8 mouse cellular contexts compared by ENCODE assay signal in the genomic region with DNA sequence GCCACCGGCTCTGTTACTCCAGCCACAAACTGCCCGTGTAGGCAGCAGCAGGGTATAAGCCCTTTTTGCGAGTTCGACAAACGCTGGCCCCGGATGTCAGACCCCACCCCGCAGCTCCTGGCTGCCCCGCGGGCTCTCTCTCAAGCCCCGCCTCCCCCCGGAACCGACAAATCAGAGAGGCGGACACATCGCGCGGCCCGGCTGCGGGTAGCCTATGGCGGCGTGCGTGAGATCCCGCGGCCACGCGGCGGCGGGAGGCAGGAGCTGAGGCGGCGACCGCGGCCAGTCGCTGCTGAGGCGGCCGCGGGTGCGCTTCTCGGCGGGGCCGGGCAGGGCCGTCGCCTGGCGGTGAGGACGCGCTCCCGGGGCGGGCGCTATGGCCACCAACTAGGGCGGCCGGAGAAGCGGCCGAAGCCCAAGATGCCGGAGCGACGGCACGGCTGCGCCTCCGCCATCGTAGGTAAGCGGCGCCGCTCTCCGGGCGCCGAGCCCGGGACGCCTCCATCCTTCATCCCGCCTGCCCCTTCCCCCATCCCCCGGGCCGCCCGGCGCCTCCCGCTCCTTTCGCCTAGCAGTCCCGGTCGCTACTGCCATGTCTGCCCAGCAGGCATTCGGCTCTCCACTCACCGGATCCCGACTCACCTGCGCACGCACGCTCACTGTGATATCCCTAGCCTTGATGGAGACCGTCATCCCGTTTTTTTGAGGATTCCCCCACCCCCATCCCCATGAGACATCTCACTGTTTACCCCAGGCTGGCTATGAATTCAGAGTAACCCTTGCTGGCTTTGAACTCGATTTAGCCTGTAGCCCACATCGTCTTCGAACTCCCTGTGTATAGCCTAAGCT. TPM values are rescaled to one million over a fixed set of nuclear protein-coding genes. Genes with fewer than 3 reads are reported as not detected.
DNase-seq lines count a peak whose midpoint lies in the region; ATAC-seq lines count a peak whose summit lies in the region.

No protein-coding gene starts in this region.

- no peaks in the 10 kb centered on the region for H3K9me3 ChIP-seq in intestine, embryonic 15.5 days

- peak; percentile 97 for DNase-seq in adrenal gland, adult 2 months
- DNase-seq in embryo, embryonic 11 days: peak; percentile 98
- peak; percentile 92 to 94 for DNase-seq in gastrocnemius, postnatal 36 days
- peak; percentile 92 to 95 for DNase-seq in left cerebral cortex, postnatal 14 days (ENCODE audit: low spot score in 2 of 2)
- peak; percentile 95 for DNase-seq in right cerebral cortex, postnatal 14 days
- DNase-seq in urinary bladder, postnatal 36 days (ENCODE audit: low spot score in 2 of 2): peak; percentile 94 to 95

- H3K27me3 ChIP-seq in intestine, embryonic 15.5 days (replicated peaks): no peaks in the 10 kb centered on the region

- peak; percentile 99 for ATAC-seq in intestine, embryonic 15.5 days
- peak; percentile 91 for ATAC-seq in megakaryocyte-erythroid progenitor cell, adult 5-6 weeks (replicated peaks; ENCODE audit: low FRiP score, low TSS enrichment, poor library complexity, severe bottlenecking)

- H3K27ac ChIP-seq in intestine, embryonic 15.5 days: peak overlapping the region; percentile 77

- H3K4me2 ChIP-seq in intestine, embryonic 15.5 days (replicated peaks): peak overlapping the region; percentile 91

- 1% methylated on average over 82 of the region's 86 CpGs for WGBS in intestine, embryonic 15.5 days

- peak overlapping the region; percentile 84 for H3K4me3 ChIP-seq in intestine, embryonic 15.5 days (replicated peaks)

- H3K36me3 ChIP-seq in intestine, embryonic 15.5 days: no peaks in the 10 kb centered on the region

- peaks cover 10% of the 10 kb centered on the region for H3K4me1 ChIP-seq in intestine, embryonic 15.5 days (replicated peaks)

- intact Hi-C loops in gastrocnemius, postnatal 36 days (cut with DNase I): loop anchor here (5.0 kb wide), 1 partner anchor 53 kb away; no protein-coding TSS in a partner anchor
- intact Hi-C loops in left cerebral cortex, postnatal 14 days (cut with DNase I): loop anchor here (5.0 kb wide), 1 partner anchor 63 kb away; a partner anchor contains a TSS

- peak overlapping the region; percentile 84 for H3K9ac ChIP-seq in intestine, embryonic 15.5 days

RNA-seq across cellular contexts. Expression of a gene that starts 6.3 kb away (rescaled TPM):
- 10 to 100 TPM; 27.5 to 66.2 TPM for total RNA-seq in adrenal gland, adult 2 months (2021)
- polyA plus RNA-seq in adrenal gland, adult 2 months (2012; rRNA removed): 39.5 and 42.4 TPM in 2 replicates
- 1 to 10 TPM; 4.0 to 6.0 TPM for total RNA-seq in gastrocnemius, postnatal 36 days (2021)
- polyA plus RNA-seq in intestine, embryonic 15.5 days (2015; fragmentation: Nextera tagmentation; extraction: Ambion mirVana): 53.4 and 59.8 TPM in 2 replicates
- 10 to 100 TPM; 36.1 to 40.8 TPM for total RNA-seq in left cerebral cortex, postnatal 14 days (2021)
- total RNA-seq in megakaryocyte-erythroid progenitor cell, adult 5-6 weeks (2014; fragmentation: Nextera tagmentation): 12.1 and 17.6 TPM in 2 replicates
- 4.8 and 7.9 TPM in 2 replicates for total RNA-seq in megakaryocyte-erythroid progenitor cell, adult 5-6 weeks (2017)

RNA-seq across cellular contexts. Expression of a gene that starts 50.3 kb away (rescaled TPM):
- total RNA-seq in adrenal gland, adult 2 months (2021): 10 to 100 TPM; 33.6 to 43.0 TPM
- 6.6 and 10.2 TPM in 2 replicates for polyA plus RNA-seq in adrenal gland, adult 2 months (2012; rRNA removed)
- total RNA-seq in gastrocnemius, postnatal 36 days (2021): 10 to 100 TPM; 16.0 to 16.4 TPM
- polyA plus RNA-seq in intestine, embryonic 15.5 days (2015; fragmentation: Nextera tagmentation; extraction: Ambion mirVana): 34.1 and 38.7 TPM in 2 replicates
- total RNA-seq in left cerebral cortex, postnatal 14 days (2021): 10 to 100 TPM; 30.1 to 33.7 TPM
- 33.3 and 58.9 TPM in 2 replicates for total RNA-seq in megakaryocyte-erythroid progenitor cell, adult 5-6 weeks (2014; fragmentation: Nextera tagmentation)
- total RNA-seq in megakaryocyte-erythroid progenitor cell, adult 5-6 weeks (2017): 43.5 and 120 TPM in 2 replicates

RNA-seq across cellular contexts. Expression of a gene that starts 50.4 kb away (rescaled TPM):
- total RNA-seq in adrenal gland, adult 2 months (2021): 100 to 1,000 TPM in 1 of 2 experiments, 10 to 100 TPM in 1; 92.5 to 106 TPM
- 74.2 and 115 TPM in 2 replicates for polyA plus RNA-seq in adrenal gland, adult 2 months (2012; rRNA removed)
- total RNA-seq in gastrocnemius, postnatal 36 days (2021): 10 to 100 TPM in 1 of 2 experiments, 1 to 10 TPM in 1; 6.4 to 11.3 TPM
- 51.4 and 65.0 TPM in 2 replicates for polyA plus RNA-seq in intestine, embryonic 15.5 days (2015; fragmentation: Nextera tagmentation; extraction: Ambion mirVana)
- total RNA-seq in left cerebral cortex, postnatal 14 days (2021): 10 to 100 TPM; 14.7 to 19.8 TPM
- 13.7 and 19.9 TPM in 2 replicates for total RNA-seq in megakaryocyte-erythroid progenitor cell, adult 5-6 weeks (2014; fragmentation: Nextera tagmentation)
- 14.0 and 18.3 TPM in 2 replicates for total RNA-seq in megakaryocyte-erythroid progenitor cell, adult 5-6 weeks (2017)

Comparison
In these comparisons a context has a peak if more than half of its experiments do, and no peak if none do; other contexts are left out.
1. Peak in every context shown above with its lines: DNase-seq, ATAC-seq, H3K4me3 ChIP-seq and H3K27ac ChIP-seq.
2. RNA of a gene that starts 50.4 kb away (total RNA-seq): 92.5 to 106 TPM in adrenal gland, adult 2 months; 14.7 to 19.8 TPM in left cerebral cortex, postnatal 14 days, 13.7 to 19.9 TPM in megakaryocyte-erythroid progenitor cell, adult 5-6 weeks and 6.4 to 11.3 TPM in gastrocnemius, postnatal 36 days; every median in the first group is over 4 times any median in the second.